Mouse (Mus musculus): ENCODE results near the gene Limch1. TPM values are rescaled to one million over a fixed set of nuclear protein-coding genes. Genes with fewer than 3 reads are reported as not detected.

Gene Limch1
- polyA plus RNA-seq, 1 experiment from 2014 or later: 6.7 TPM

- Histone ChIP-seq H3K27ac (ENCODE audit: low read depth, low read length) (no peak overlapping the region), H3K36me3 (ENCODE audit: control insufficient read depth, insufficient read depth) (no peaks in the 10 kb centered on the region), H3K9ac (ENCODE audit: low read depth, low read length) (no peak overlapping the region), H3K9me3 (ENCODE audit: control insufficient read depth) (no peaks in the 10 kb centered on the region), H3K27me3 (replicated peaks; ENCODE audit: control insufficient read depth, insufficient read depth, low read length) (no peaks in the 10 kb centered on the region), H3K4me2 (replicated peaks; ENCODE audit: low read depth) (no peak overlapping the region), H3K4me3 (ENCODE audit: low read depth, low read length) (no peak overlapping the region), H3K4me1 (replicated peaks; ENCODE audit: control insufficient read depth, insufficient read depth, low read length) (no peaks in the 10 kb centered on the region)
- no peak for TF ChIP-seq CTCF (IDR thresholded peaks at IDR 0.05; ENCODE audit: low read depth)
- ATAC-seq: no peak
- WGBS: 83% methylated on average over 13 of the region's 13 CpGs
These were observed 137.1 kb downstream of the Limch1 start for GRCm38 (mm10) chr5:66882718-66883117.

GRCm38 (mm10) chr5:66884505-66884904, 138.9 kb downstream of the Limch1 start:
- H3K4me2 ChIP-seq (replicated peaks; ENCODE audit: low read depth): no peak overlapping the region
- no peak for TF ChIP-seq CTCF (IDR thresholded peaks at IDR 0.05; ENCODE audit: low read depth)
- H3K9ac ChIP-seq (ENCODE audit: low read depth, low read length): no peak overlapping the region
- H3K9me3 ChIP-seq (ENCODE audit: control insufficient read depth): no peaks in the 10 kb centered on the region
- H3K27ac ChIP-seq (ENCODE audit: low read depth, low read length): no peak overlapping the region
- H3K27me3 ChIP-seq (replicated peaks; ENCODE audit: control insufficient read depth, insufficient read depth, low read length): no peaks in the 10 kb centered on the region
- no peaks in the 10 kb centered on the region for H3K4me1 ChIP-seq (replicated peaks; ENCODE audit: control insufficient read depth, insufficient read depth, low read length)
- no peaks in the 10 kb centered on the region for H3K36me3 ChIP-seq (ENCODE audit: control insufficient read depth, insufficient read depth)
- 83% methylated on average over 4 of the region's 4 CpGs for WGBS
- H3K4me3 ChIP-seq (ENCODE audit: low read depth, low read length): no peak overlapping the region
- ATAC-seq: no peak

DNA sequence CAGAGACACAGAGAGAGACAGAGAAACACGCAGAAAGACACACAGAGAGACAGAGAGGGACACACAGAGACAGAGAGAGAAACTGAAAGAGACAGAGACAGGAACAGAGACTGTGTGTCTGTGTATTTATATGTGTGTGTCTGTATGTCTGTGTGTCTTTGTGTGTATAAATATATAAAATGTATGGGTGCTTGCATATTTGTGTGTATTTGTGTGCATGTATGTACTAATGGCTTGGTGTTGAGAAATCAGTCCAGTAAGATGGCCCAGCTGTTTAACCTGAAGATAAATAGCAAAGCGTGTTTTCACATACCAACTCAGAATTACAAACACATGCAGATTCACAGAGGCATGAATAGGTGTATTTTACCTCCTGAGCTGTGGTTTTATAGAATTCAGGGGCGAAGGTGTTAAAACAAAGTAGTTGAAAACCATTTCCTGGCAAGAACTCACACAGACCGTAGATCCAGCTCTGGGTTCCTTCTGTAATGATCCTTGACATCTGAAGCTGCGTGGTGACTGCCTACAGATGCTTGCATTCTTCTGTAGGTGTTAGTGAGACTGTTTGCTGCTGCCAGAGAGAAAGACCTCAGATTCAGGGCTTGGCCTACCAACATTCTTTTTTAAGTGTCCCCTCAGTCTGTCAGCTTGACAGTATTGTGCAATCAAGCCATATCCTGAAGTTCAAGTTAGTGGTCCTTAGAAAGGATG, 140.9 kb downstream of the Limch1 start:
- H3K9ac ChIP-seq (ENCODE audit: low read depth, low read length): no peak overlapping the region
- no peak overlapping the region for H3K27ac ChIP-seq (ENCODE audit: low read depth, low read length)
- no peak for TF ChIP-seq CTCF (IDR thresholded peaks at IDR 0.05; ENCODE audit: low read depth)
- H3K27me3 ChIP-seq (replicated peaks; ENCODE audit: control insufficient read depth, insufficient read depth, low read length): no peaks in the 10 kb centered on the region
- H3K4me2 ChIP-seq (replicated peaks; ENCODE audit: low read depth): no peak overlapping the region
- no peaks in the 10 kb centered on the region for H3K9me3 ChIP-seq (ENCODE audit: control insufficient read depth)
- no peak for ATAC-seq
- no peak overlapping the region for H3K4me3 ChIP-seq (ENCODE audit: low read depth, low read length)
- 83% methylated on average over 5 of the region's 5 CpGs for WGBS
- H3K4me1 ChIP-seq (replicated peaks; ENCODE audit: control insufficient read depth, insufficient read depth, low read length): no peaks in the 10 kb centered on the region
- no peaks in the 10 kb centered on the region for H3K36me3 ChIP-seq (ENCODE audit: control insufficient read depth, insufficient read depth)

GRCm38 (mm10) chr5:66888061-66888460, 142.4 kb downstream of the Limch1 start:
- H3K4me1 ChIP-seq (replicated peaks; ENCODE audit: control insufficient read depth, insufficient read depth, low read length): no peaks in the 10 kb centered on the region
- TF ChIP-seq CTCF (IDR thresholded peaks at IDR 0.05; ENCODE audit: low read depth): no peak
- H3K9ac ChIP-seq (ENCODE audit: low read depth, low read length): no peak overlapping the region
- H3K36me3 ChIP-seq (ENCODE audit: control insufficient read depth, insufficient read depth): no peaks in the 10 kb centered on the region
- H3K27ac ChIP-seq (ENCODE audit: low read depth, low read length): no peak overlapping the region
- ATAC-seq: no peak
- H3K27me3 ChIP-seq (replicated peaks; ENCODE audit: control insufficient read depth, insufficient read depth, low read length): no peaks in the 10 kb centered on the region
- H3K4me2 ChIP-seq (replicated peaks; ENCODE audit: low read depth): no peak overlapping the region
- WGBS: 74% methylated on average over 5 of the region's 5 CpGs
- no peaks in the 10 kb centered on the region for H3K9me3 ChIP-seq (ENCODE audit: control insufficient read depth)
- no peak overlapping the region for H3K4me3 ChIP-seq (ENCODE audit: low read depth, low read length)

GRCm38 (mm10) chr5:66889337-66889736, 143.7 kb downstream of the Limch1 start:
- Histone ChIP-seq H3K9me3 (ENCODE audit: control insufficient read depth) (no peaks in the 10 kb centered on the region), H3K36me3 (ENCODE audit: control insufficient read depth, insufficient read depth) (no peaks in the 10 kb centered on the region), H3K4me2 (replicated peaks; ENCODE audit: low read depth) (no peak overlapping the region), H3K4me3 (ENCODE audit: low read depth, low read length) (no peak overlapping the region), H3K4me1 (replicated peaks; ENCODE audit: control insufficient read depth, insufficient read depth, low read length) (no peaks in the 10 kb centered on the region), H3K27ac (ENCODE audit: low read depth, low read length) (no peak overlapping the region), H3K27me3 (replicated peaks; ENCODE audit: control insufficient read depth, insufficient read depth, low read length) (no peaks in the 10 kb centered on the region), H3K9ac (ENCODE audit: low read depth, low read length) (no peak overlapping the region)
- ATAC-seq: no peak
- TF ChIP-seq CTCF (IDR thresholded peaks at IDR 0.05; ENCODE audit: low read depth): no peak
- WGBS: 92% methylated on average over 11 of the region's 11 CpGs

- ATAC-seq: no peak
- no peak overlapping the region for H3K4me2 ChIP-seq (replicated peaks; ENCODE audit: low read depth)
- no peak overlapping the region for H3K9ac ChIP-seq (ENCODE audit: low read depth, low read length)
These were observed 150.0 kb downstream of the Limch1 start for GRCm38 (mm10) chr5:66895440-66896120.

More at GRCm38 (mm10) chr5:66895440-66896120, 150.0 kb downstream of the Limch1 start:
- no peak for TF ChIP-seq CTCF (IDR thresholded peaks at IDR 0.05; ENCODE audit: low read depth)
- 79% methylated on average over 9 of the region's 9 CpGs for WGBS
- H3K27me3 ChIP-seq (replicated peaks; ENCODE audit: control insufficient read depth, insufficient read depth, low read length): no peaks in the 10 kb centered on the region
- H3K4me3 ChIP-seq (ENCODE audit: low read depth, low read length): no peak overlapping the region
- H3K4me1 ChIP-seq (replicated peaks; ENCODE audit: control insufficient read depth, insufficient read depth, low read length): no peaks in the 10 kb centered on the region
- no peaks in the 10 kb centered on the region for H3K9me3 ChIP-seq (ENCODE audit: control insufficient read depth)
- no peak overlapping the region for H3K27ac ChIP-seq (ENCODE audit: low read depth, low read length)
- no peaks in the 10 kb centered on the region for H3K36me3 ChIP-seq (ENCODE audit: control insufficient read depth, insufficient read depth)

Data from intestine, postnatal 0 days (tissue).